Mouse (Mus musculus) bone marrow, adult 2 months (tissue): ENCODE results near the gene Atp5l.

Experiments
- CTCF ChIP-seq: fragments of 200-500 bp; IDR thresholded peaks from 2 replicates; pipeline ENCODE4 v1.5.1; 2011; ENCODE audit warnings: low read length, control low read depth; ENCODE audit not compliant: control insufficient read depth, insufficient read depth
- POLR2A ChIP-seq: fragments of 200-500 bp; IDR thresholded peaks from 2 replicates; pipeline ENCODE4 v1.6.1; 2011; ENCODE audit warnings: low read depth, mild to moderate bottlenecking, control low read depth, low read length, borderline replicate concordance; ENCODE audit not compliant: control insufficient read depth

DNA sequence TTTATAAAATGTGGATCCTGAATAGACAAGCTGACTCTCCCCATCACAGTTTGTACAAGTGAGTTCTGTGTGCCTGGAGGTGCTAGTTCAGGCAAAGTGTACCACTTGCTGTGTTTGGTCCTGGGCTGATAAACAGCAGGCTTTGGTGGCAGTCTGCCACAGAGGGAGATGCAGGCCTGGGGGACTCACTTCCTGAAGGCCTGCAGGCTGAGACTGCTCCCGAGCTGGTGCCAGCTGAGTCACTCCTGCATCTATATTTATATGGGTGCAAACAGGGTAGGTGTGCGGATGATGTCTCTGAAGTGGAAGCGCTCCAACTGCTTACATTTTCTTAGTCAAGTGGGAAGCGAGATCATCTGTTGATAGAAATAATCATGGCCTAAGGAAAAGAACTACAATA lies 14.9 kb downstream of the Atp5l start:
- TF ChIP-seq CTCF (no peak), POLR2A (no peak)
